Mouse (Mus musculus) CH12.LX (cell line): ENCODE measurements around the gene Yars2. TPM values are rescaled to one million over a fixed set of nuclear protein-coding genes. Genes with fewer than 3 reads are reported as not detected.

Source experiments
- polyA plus RNA-seq: library from polyadenylated mRNA; unstranded; fragments of >175 nt; gene quantifications from 2 replicates; pipeline ENCODE4 v1.2.1, GENCODE M21; 2012; ENCODE audit warnings: low read depth; ENCODE audit not compliant: insufficient read length
- total RNA-seq, 2 experiments: library from RNA; depleted of rRNA; stranded (reverse); fragments of 300-350 nt in 1 of 2; fragments of >200 nt in 1 of 2; gene quantifications; 2 replicates each; pipeline ENCODE4 v1.2.3; 2012 to 2014

The Yars2 gene
- total and polyA plus RNA-seq, 3 experiments: 40.9 to 112 (median 56.0) TPM

Other genes starting within 250 kb of the Yars2 start
- 15.6 and 19.0 TPM in 2 replicates for gene Pkp2, start 89.6 kb upstream of the Yars2 start, total RNA-seq (2012; rRNA removed)
- 12.3 and 14.1 TPM in 2 replicates for gene Pkp2, start 89.6 kb upstream of the Yars2 start, total RNA-seq (2014; rRNA removed)
- 11.1 and 13.3 TPM in 2 replicates for gene Pkp2, start 89.6 kb upstream of the Yars2 start, polyA plus RNA-seq
- gene Dnm1l, start 56.0 kb downstream of the Yars2 start, total RNA-seq (2012; rRNA removed): 55.8 and 59.1 TPM in 2 replicates
- gene Dnm1l, start 56.0 kb downstream of the Yars2 start, total RNA-seq (2014; rRNA removed): 91.7 and 101 TPM in 2 replicates
- 82.9 and 83.1 TPM in 2 replicates for gene Dnm1l, start 56.0 kb downstream of the Yars2 start, polyA plus RNA-seq